Mouse (Mus musculus) mesoderm, embryonic 11.5 days (tissue): Measurements from ENCODE around the gene Fkbp4.

Experiments used
- DNase-seq: peaks from one replicate; pipeline ENCODE4 v3.0.0-alpha.2; 2012; ENCODE audit warnings: low read depth, low spot score

The Fkbp4 gene

DNA sequence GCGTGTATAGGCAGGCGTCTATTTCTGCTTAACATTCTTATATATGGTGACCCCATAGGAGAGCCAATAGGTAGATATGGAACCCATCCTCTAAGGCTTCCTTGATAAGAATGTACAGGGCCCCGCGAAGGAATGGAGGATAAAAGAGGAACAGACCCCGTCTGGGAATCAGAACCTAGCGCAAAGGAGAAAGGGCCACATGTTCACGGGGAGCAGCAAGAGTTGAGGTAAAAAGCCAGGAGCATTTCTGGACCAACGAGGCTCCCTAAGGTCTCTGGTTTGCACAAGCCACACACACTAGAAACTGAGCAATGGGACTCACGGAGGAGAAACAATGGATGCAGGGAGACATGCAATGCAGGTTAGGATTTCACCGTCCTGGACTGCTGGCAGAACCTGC, 1.2 kb downstream of the Fkbp4 start:
- no peak for DNase-seq

DNA sequence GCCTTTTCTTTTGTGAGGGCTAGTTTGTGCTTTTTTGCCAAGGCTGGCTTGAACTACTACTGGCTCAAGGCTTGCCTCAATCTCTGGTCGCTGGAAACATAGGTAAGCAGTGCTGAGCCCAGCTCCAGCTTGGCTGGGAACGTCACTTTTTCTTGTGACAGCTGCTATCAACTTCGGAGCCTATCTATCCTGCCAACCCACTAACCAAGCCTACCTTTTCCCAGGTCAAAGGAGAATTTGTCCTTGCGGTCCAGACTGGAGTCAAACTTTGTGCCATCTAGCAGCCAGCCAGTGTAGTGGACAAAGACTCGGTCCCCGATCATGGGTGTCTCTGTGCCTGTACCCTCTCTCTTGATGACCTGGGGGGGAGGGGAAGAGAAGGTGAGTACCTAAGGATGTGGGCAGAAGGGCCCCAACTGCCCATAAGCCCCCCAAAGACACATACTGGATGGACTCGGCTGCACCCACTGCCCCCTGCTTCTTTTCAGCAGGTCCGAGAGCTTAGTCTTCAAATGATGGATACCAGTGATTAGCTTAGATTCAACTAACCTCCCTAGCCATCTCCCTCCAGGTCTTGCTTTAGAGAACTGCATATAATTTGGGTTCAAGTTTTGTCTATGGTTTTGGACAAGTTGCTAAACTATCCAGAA, 2.0 kb downstream of the Fkbp4 start:
- no peak for DNase-seq

DNA sequence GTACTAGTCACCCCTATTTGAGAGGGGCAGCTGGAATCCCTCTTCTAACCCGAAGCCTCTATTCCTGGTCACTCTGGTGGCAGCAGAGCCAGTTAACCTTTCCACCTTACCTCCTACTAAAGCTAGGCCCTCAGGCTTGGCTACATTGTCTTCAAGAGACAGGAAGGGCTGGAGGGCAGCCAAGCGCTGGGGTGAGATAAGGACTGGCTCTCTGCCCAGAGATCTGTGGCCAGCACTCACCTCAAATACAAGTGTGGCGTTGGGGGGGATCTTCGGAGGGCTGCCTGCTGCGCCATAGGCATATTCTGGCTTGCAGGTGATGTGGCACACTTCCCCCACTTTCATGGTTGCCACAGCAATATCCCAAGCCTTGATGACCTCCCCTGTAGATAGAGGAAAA, 3.0 kb downstream of the Fkbp4 start:
- DNase-seq, result no peak

DNA sequence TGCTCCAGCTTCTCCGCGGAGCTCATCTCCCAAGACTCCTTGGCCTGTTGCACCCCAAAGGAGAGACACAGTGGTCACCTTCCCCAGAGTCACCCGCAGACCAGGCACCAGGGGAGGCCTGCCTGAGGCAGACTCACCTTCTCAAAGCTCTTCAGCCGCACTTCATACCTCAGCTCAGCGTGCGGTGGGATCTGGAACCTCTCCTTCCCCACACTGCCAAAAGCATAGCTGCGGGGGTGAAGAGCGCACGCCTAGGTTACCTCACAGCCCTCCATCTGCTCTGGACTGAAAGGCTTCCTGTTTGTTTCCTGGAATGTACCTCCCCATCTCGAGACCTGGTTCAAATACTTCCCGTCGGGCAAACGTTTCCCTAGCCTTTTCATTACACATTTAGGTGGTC, 4.9 kb downstream of the Fkbp4 start:
- DNase-seq, result no peak

- DNase-seq, result no peak
Observed at GRCm38 (mm10) chr6:128432356-128432915, 6.0 kb downstream of the Fkbp4 start.

DNA sequence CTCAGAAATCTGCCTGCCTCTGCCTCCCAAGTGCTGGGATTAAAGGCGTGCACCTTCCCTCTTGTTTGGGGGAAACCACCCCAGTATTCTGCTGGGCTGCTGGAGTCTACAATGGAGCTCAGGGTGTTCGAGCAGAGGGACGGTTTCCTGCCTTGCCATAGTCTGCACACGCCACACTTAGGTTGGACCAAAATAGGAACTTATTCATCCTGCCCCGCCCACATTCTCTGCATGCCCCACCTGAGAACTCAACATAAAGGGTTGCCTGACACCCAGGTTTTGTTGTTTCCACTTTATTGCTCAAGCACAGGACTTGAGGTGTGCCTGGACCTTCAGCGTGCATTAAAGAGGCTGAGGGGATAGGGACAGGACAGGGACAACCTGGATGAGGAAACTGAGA, 8.7 kb downstream of the Fkbp4 start:
- no peak for DNase-seq

GRCm38 (mm10) chr6:128429300-128429699, 9.2 kb downstream of the Fkbp4 start:
- DNase-seq, result no peak

DNA sequence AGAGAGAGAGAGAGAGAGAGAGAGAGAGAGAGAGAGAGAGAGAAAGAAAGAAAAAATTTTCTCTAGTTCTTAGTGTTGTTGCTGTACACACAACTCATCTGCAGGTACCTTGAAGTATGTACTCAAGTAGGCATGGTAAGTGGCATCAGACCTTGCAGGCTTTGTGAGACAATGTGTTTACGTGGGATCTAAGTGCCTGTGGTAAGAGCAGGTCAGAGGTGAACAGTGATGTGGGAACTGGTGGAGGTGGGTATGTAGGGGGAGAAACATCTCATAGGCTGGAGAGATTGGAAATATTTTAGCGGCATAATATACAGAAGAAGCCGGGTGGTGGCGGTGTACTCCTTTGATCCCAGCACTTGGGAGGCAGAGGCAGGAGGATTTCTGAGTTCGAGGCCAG, 10.9 kb downstream of the Fkbp4 start:
- DNase-seq, result no peak

GRCm38 (mm10) chr6:128425046-128425445, 13.4 kb downstream of the Fkbp4 start:
- DNase-seq, result no peak

GRCm38 (mm10) chr6:128424269-128425019, 14.0 kb downstream of the Fkbp4 start, which contains the start of gene Itfg2:
TSS of gene Itfg2 (minus strand) at chr6:128424931.
- peak; percentile 98 for DNase-seq

- no peak for DNase-seq
Observed at GRCm38 (mm10) chr6:128423496-128424268, 14.8 kb downstream of the Fkbp4 start.

DNA sequence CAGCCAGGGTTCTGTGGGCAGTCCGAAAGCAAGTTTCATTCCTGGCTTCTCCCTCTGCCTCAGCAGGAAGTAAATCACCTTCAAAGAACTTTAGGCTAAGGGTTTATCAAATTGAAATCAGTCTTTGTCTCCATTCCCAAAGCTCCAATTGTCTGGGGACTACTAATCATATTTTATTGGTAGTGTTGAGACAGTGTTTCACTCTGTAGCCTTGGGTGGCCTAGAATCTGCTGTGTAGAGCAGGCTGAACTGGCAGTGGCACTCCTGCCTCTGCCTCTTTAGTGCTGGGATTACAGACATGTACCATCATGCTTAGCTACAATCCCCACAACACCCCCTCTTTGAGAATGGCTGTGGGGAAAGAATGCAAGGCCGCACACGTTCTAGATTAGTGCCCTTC, 17.0 kb downstream of the Fkbp4 start:
- DNase-seq, result no peak

GRCm38 (mm10) chr6:128421036-128421435, 17.4 kb downstream of the Fkbp4 start:
- no peak for DNase-seq

GRCm38 (mm10) chr6:128418076-128418475, 20.4 kb downstream of the Fkbp4 start:
- no peak for DNase-seq

GRCm38 (mm10) chr6:128416169-128416568, 22.3 kb downstream of the Fkbp4 start:
- no peak for DNase-seq

DNA sequence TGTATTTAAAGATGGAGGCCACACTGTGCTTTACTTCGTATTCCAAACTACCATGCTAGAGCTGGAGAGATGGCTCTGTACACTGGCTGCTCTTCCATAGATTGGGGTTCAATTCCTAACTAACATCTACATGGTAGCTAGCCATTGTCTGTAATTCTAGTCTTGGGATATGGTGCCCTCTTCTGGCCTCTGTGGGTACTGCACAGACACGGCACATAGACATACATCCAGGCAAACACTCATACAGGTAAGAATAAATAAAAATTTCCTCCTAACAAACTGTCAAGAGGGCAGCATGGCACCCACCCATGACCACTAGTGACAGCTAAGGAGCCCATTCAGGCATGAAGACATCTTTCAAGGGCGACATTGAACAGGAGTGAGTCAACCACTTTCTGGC, 27.4 kb downstream of the Fkbp4 start:
- DNase-seq, result peak; percentile 73

GRCm38 (mm10) chr6:128410305-128410704, 28.2 kb downstream of the Fkbp4 start:
- no peak for DNase-seq

- no peak for DNase-seq
Observed at GRCm38 (mm10) chr6:128408544-128409125, 29.8 kb downstream of the Fkbp4 start.

DNA sequence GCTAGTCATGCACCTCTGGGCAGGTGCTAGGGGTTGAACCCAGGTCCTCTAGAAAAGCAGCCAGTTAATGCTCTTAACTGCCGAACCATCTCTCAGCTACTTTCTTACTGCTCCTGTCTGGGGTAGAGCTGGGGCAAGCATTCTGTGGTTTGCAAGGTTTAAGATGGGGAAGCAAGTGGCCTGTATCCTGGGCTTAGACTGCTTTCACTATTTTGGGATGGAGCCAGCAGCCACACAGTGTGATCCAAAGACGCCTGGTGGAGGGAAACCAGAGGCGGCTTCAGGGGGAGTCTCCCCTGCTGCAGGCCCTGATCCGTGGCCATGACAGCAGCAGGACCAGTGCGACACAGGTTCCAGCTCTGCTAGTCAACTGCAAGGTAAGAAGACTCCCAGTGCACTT, 33.8 kb downstream of the Fkbp4 start:
- no peak for DNase-seq

- peak; percentile 32 for DNase-seq
Observed at GRCm38 (mm10) chr6:128399421-128400185, 38.9 kb downstream of the Fkbp4 start.

DNA sequence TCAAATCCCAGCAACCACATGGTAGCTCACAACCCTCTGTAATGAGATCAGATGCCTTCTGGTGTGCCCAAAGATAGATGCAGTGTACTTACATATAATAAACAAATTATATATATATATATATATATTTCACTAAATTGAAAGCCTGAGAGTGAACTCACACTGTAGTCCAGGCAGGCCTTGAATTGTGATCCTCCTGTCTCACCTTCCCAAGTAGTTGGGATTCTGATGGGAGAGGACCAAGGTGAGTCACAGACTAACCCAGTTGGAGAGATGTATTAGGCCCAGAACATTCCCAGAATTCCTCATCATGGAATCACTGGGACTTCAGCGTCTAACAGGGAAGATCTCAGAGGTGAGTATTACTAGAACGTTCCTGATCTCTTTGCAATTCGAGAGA, 39.5 kb downstream of the Fkbp4 start, which contains the start of gene Nrip2:
Nrip2 (plus strand) TSS at position 301 of the 400 bp plus-strand sequence.
- no peak for DNase-seq
